Mouse (Mus musculus): ENCODE data around the gene Chchd6. TPM values are rescaled to one million over a fixed set of nuclear protein-coding genes. Genes with fewer than 3 reads are reported as not detected.

Gene Chchd6
- polyA plus RNA-seq, 1 experiment from 2014 or later = 184 TPM

DNA sequence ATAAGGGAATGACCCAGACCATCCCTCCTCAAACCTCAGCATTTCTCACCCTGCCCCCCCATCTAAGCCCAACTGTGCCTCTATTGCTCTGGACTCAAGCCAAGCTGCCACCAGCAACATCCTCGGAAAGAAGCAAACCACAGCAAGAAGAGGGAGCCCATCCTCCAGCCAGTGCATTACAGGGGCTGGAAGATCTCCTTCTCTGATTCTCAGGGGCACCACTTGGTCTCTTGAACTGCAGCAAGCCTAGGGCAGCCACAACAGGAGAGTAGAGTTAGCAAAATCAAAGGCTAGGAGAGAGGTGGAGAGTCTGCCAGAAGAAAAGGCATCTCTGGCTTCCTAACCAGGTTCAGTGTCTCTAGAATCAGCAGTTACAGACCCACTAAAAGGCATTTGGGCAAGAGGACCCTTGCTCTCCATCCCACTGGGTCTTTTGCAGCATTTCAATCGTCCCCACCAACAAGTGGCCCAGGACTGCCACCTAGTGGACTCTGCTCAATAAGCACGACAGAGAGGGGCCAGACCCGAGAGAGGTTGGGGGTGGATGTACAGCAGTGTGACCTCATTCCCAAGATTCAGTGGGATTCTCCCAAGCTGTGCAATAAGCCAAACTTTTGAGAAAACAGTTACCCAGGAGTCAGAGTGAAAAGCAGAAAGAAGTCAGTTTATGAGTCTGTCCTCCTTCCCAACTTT, 42.3 kb downstream of the Chchd6 start:
- H3K4me3 ChIP-seq (ENCODE audit: low read depth, low read length) = no peak overlapping the region
- no peaks in the 10 kb centered on the region for H3K9me3 ChIP-seq (replicated peaks; ENCODE audit: control insufficient read depth, low read length)
- ATAC-seq (peak; percentile 83), DNase-seq (ENCODE audit: low spot score) (peak; percentile 83)
- H3K4me1 ChIP-seq (ENCODE audit: control insufficient read depth, insufficient read depth, low read length) = 0 out of 2 replicates have a peak, but pooled peaks cover 4% of the 10 kb centered on the region
- no peak overlapping the region for H3K27ac ChIP-seq (ENCODE audit: low read depth, low read length)
- 4% methylated on average over 4 of the region's 4 CpGs for WGBS
- H3K27me3 ChIP-seq (replicated peaks; ENCODE audit: control insufficient read depth, insufficient read depth, low read length) = no peaks in the 10 kb centered on the region
- H3K4me2 ChIP-seq (ENCODE audit: low read length) = no peak overlapping the region
- no peak overlapping the region for H3K9ac ChIP-seq (ENCODE audit: low read length)
- no peaks in the 10 kb centered on the region for H3K36me3 ChIP-seq (ENCODE audit: control insufficient read depth, insufficient read depth, low read length)

DNA sequence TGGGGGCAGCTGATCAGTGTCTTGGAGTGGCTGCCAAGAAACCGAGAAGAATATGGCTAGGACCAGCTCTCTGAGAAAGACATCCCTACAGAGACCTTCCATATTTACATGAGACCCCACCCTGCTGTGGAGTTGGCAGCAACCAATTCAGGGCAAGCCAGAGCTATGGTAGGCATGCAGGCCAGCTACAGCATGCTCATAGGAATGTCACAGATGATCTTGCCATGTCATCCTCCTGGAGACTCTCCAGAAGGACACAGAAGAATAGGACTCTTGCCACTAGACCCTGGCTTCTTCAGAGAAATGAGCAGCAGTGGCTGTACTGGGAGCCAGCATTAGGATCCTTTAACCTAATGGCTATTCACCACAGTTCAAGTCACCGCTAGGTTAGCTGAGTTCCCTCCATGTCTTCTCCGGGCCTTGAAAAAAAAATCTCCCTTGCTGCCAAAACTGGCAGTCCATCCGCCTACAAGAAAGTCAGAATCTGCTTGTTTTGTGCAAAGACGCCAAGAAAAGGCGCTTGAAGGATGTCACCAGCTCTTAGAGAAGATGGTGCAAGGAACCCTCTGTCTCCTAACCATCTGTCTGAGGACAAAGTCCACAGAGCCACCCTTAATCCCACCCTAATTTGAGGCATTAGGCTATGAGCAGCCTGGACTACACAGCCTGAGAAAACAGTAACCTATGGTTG, 43.0 kb downstream of the Chchd6 start:
- 0 out of 2 replicates have a peak, but pooled peaks cover 4% of the 10 kb centered on the region for H3K4me1 ChIP-seq (ENCODE audit: control insufficient read depth, insufficient read depth, low read length)
- 81% methylated on average over 6 of the region's 6 CpGs for WGBS
- H3K36me3 ChIP-seq (ENCODE audit: control insufficient read depth, insufficient read depth, low read length) = no peaks in the 10 kb centered on the region
- H3K9ac ChIP-seq (ENCODE audit: low read length) = no peak overlapping the region
- no peak overlapping the region for H3K27ac ChIP-seq (ENCODE audit: low read depth, low read length)
- H3K4me3 ChIP-seq (ENCODE audit: low read depth, low read length) = no peak overlapping the region
- no peak overlapping the region for H3K4me2 ChIP-seq (ENCODE audit: low read length)
- H3K27me3 ChIP-seq (replicated peaks; ENCODE audit: control insufficient read depth, insufficient read depth, low read length) = no peaks in the 10 kb centered on the region
- 0 out of 2 replicates have a peak, but pooled peaks have one; percentile 10 for ATAC-seq
- no peaks in the 10 kb centered on the region for H3K9me3 ChIP-seq (replicated peaks; ENCODE audit: control insufficient read depth, low read length)
- DNase-seq (ENCODE audit: low spot score) = no peak

DNA sequence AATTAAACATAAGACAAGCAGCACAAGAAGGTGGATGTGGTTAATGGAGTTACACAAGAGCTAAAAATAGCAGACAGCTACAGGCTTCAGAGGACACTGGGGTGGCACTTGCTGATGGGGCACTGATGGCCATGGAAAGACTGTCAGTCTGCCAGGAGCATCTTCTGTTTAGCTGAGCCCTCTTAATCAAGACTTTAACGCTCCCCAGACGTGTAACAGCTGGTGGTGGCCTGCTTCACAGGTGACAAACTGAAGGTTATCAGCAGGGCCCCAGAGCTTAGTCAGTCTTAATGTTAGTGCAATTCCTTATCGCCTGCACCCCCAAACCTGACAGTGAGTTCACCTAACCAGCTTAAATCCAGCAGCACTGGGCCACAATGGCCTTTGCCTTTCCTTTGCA, 46.3 kb downstream of the Chchd6 start:
- Histone ChIP-seq H3K9ac (ENCODE audit: low read length) (no peak overlapping the region), H3K36me3 (ENCODE audit: control insufficient read depth, insufficient read depth, low read length) (no peaks in the 10 kb centered on the region), H3K4me3 (ENCODE audit: low read depth, low read length) (no peak overlapping the region), H3K4me2 (ENCODE audit: low read length) (no peak overlapping the region), H3K9me3 (replicated peaks; ENCODE audit: control insufficient read depth, low read length) (no peaks in the 10 kb centered on the region), H3K4me1 (ENCODE audit: control insufficient read depth, insufficient read depth, low read length) (0 out of 2 replicates have a peak, but pooled peaks cover 4% of the 10 kb centered on the region), H3K27me3 (replicated peaks; ENCODE audit: control insufficient read depth, insufficient read depth, low read length) (no peaks in the 10 kb centered on the region), H3K27ac (ENCODE audit: low read depth, low read length) (no peak overlapping the region)
- ATAC-seq (no peak), DNase-seq (ENCODE audit: low spot score) (no peak)
- 69% methylated on average over 3 of the region's 3 CpGs for WGBS

DNA sequence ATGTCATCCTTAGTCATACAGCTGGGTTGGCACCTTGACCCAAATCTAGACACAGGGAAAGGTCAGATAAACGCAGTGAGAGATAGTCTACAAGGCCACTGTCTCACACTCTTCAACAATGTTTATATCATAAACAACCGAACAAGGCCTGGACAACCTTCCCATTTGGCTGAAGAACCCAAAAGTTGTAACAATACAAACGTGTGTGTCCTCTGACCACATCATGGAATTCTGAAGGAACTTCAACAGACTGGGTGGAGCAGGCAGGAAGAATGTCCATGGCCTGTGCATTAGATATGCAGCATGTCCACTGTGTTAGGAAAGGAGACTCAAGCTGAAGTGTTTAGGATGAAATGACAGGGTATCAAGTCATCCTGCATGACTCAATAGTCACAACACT, 47.5 kb downstream of the Chchd6 start:
- H3K27me3 ChIP-seq (replicated peaks; ENCODE audit: control insufficient read depth, insufficient read depth, low read length) = no peaks in the 10 kb centered on the region

DNA sequence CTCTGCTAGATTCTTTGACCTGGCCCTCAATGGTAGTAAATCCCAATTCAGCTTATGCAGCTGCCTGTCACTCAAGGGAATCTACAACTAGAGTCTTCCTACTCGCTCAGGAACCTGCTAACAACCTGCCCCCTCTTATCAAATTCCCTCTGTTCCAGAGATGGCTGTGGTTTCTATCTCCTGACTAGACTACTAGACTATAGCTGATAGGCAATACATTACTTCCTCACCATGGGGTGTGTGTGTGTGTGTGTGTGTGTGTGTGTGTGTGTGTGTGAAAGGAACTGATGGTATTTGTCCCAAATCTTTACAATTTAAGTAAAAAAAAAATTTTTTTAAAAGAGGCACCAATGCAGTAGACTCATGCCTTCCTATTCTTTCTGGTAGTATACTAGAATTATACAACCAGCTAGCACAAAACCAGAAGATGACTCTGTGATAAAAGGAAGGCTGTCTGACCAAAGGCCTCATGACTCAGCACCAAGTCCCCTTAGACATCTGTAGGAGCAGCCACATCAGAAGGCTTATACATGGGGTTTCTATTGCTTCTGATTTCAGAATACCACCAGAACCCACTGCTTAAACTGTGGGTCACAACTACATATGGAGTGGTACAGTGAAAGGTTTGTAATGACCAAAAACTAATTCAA, 57.2 kb downstream of the Chchd6 start:
- no peak for DNase-seq (ENCODE audit: low spot score)
- Histone ChIP-seq H3K9me3 (replicated peaks; ENCODE audit: control insufficient read depth, low read length) (no peaks in the 10 kb centered on the region), H3K27ac (ENCODE audit: low read depth, low read length) (no peak overlapping the region), H3K27me3 (replicated peaks; ENCODE audit: control insufficient read depth, insufficient read depth, low read length) (no peaks in the 10 kb centered on the region), H3K4me1 (ENCODE audit: control insufficient read depth, insufficient read depth, low read length) (no peaks in the 10 kb centered on the region), H3K4me2 (ENCODE audit: low read length) (no peak overlapping the region), H3K9ac (ENCODE audit: low read length) (no peak overlapping the region), H3K36me3 (ENCODE audit: control insufficient read depth, insufficient read depth, low read length) (no peaks in the 10 kb centered on the region), H3K4me3 (ENCODE audit: low read depth, low read length) (no peak overlapping the region)
- no peak for ATAC-seq
- 90% methylated on average over 1 of the region's 1 CpGs for WGBS

More for the DNA sequence above, 47.5 kb downstream of the Chchd6 start:
- Histone ChIP-seq H3K36me3 (ENCODE audit: control insufficient read depth, insufficient read depth, low read length) (no peaks in the 10 kb centered on the region), H3K4me1 (ENCODE audit: control insufficient read depth, insufficient read depth, low read length) (0 out of 2 replicates have a peak, but pooled peaks cover under 1% of the 10 kb centered on the region), H3K4me2 (ENCODE audit: low read length) (no peak overlapping the region), H3K9me3 (replicated peaks; ENCODE audit: control insufficient read depth, low read length) (no peaks in the 10 kb centered on the region), H3K4me3 (ENCODE audit: low read depth, low read length) (no peak overlapping the region), H3K9ac (ENCODE audit: low read length) (no peak overlapping the region), H3K27ac (ENCODE audit: low read depth, low read length) (no peak overlapping the region)
- ATAC-seq (no peak), DNase-seq (ENCODE audit: low spot score) (no peak)
- WGBS = 89% methylated on average over 3 of the region's 3 CpGs

DNA sequence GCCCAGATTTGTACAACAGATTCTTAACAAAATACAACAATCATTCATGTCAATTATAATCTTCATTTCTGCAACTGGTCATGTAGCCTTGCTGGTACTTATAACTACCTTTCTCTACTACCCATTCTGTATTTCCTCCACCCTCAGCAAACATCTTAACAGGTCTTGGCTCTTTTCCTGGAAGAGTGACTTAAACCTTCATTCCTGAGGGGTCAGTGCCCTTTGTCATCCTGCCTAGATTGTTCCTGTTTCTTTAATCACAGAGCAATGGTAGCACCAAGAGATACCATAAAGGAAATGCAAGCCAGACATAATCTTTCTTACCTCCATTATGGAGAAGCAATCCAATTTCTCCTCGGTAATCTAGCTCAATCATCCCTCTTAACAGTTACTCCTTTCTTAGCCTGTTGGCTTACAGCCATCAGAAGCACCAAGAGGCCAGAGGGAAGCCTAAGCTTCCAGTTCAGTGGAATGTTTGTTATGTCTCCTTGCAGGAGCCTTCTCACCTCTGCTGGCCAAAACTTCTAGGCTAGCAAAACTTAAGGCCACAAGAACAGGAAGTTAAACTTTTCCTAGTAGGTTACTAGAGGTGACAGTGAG, 59.7 kb downstream of the Chchd6 start:
- DNase-seq (ENCODE audit: low spot score) (no peak), ATAC-seq (no peak)
- Histone ChIP-seq H3K9ac (ENCODE audit: low read length) (no peak overlapping the region), H3K36me3 (ENCODE audit: control insufficient read depth, insufficient read depth, low read length) (no peaks in the 10 kb centered on the region), H3K27ac (ENCODE audit: low read depth, low read length) (no peak overlapping the region), H3K4me2 (ENCODE audit: low read length) (no peak overlapping the region), H3K27me3 (replicated peaks; ENCODE audit: control insufficient read depth, insufficient read depth, low read length) (no peaks in the 10 kb centered on the region), H3K4me1 (ENCODE audit: control insufficient read depth, insufficient read depth, low read length) (no peaks in the 10 kb centered on the region), H3K9me3 (replicated peaks; ENCODE audit: control insufficient read depth, low read length) (no peaks in the 10 kb centered on the region), H3K4me3 (ENCODE audit: low read depth, low read length) (no peak overlapping the region)
- 59% methylated on average over 1 of the region's 1 CpGs for WGBS

DNA sequence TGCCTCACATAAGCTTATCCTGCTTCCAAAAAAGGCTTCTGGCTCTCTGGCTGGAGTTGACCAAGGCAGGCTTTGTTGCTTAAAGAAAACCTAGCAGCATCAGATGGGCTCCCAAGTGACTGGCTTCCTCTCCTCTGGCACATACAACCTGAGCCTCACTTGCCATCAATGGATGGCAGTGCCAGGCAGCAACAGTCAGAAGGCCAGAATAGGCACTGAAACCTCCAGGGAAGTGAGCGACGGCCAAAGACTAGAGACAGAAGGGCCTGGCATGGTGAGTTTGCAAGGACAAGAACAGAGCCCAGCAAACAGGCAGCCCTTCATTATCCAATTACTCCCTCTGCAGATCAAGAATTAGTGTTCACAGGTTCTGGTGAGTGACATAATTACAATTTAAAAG, 70.7 kb downstream of the Chchd6 start:
- DNase-seq (ENCODE audit: low spot score) = peak; percentile 17
- Histone ChIP-seq H3K27me3 (replicated peaks; ENCODE audit: control insufficient read depth, insufficient read depth, low read length) (no peaks in the 10 kb centered on the region), H3K4me3 (ENCODE audit: low read depth, low read length) (no peak overlapping the region), H3K4me2 (ENCODE audit: low read length) (no peak overlapping the region), H3K36me3 (ENCODE audit: control insufficient read depth, insufficient read depth, low read length) (no peaks in the 10 kb centered on the region), H3K9me3 (replicated peaks; ENCODE audit: control insufficient read depth, low read length) (no peaks in the 10 kb centered on the region), H3K4me1 (ENCODE audit: control insufficient read depth, insufficient read depth, low read length) (0 out of 2 replicates have a peak, but pooled peaks cover 3% of the 10 kb centered on the region), H3K9ac (ENCODE audit: low read length) (no peak overlapping the region), H3K27ac (ENCODE audit: low read depth, low read length) (no peak overlapping the region)
- WGBS = 47% methylated on average over 2 of the region's 2 CpGs
- no peak for ATAC-seq

DNA sequence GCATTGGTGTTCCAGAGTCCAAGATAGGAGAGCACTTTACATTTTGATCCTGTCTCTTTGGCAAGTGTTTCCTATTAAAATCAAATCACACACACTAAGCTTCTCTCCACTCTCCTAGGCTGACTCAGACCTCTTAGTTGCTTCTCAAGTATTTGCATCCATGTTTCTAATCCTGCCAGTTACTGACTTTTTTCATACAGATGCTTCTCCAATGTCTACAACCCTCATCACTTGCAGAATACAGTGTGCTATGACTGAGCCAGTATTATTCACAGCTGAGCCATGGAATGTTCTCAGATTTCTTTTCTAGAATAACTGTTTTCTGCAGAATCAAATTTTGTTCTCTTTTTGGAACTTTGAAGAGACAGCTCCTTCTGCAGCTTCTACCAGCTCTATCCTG, 85.3 kb downstream of the Chchd6 start:
- Histone ChIP-seq H3K27me3 (replicated peaks; ENCODE audit: control insufficient read depth, insufficient read depth, low read length) (no peaks in the 10 kb centered on the region), H3K4me3 (ENCODE audit: low read depth, low read length) (no peak overlapping the region), H3K9me3 (replicated peaks; ENCODE audit: control insufficient read depth, low read length) (no peaks in the 10 kb centered on the region), H3K4me1 (ENCODE audit: control insufficient read depth, insufficient read depth, low read length) (0 out of 2 replicates have a peak, but pooled peaks cover 3% of the 10 kb centered on the region), H3K9ac (ENCODE audit: low read length) (no peak overlapping the region), H3K27ac (ENCODE audit: low read depth, low read length) (no peak overlapping the region), H3K4me2 (ENCODE audit: low read length) (no peak overlapping the region), H3K36me3 (ENCODE audit: control insufficient read depth, insufficient read depth, low read length) (no peaks in the 10 kb centered on the region)
- ATAC-seq = no peak
- no peak for DNase-seq (ENCODE audit: low spot score)
